Mouse (Mus musculus): ENCODE measurements at regions not wholly inside any gene's neighbourhood (a gene's known extent, or its start where the extent isn't known, plus 50 kb on each side); places are given as distances from the start of the nearest gene placed in this dataset.

GRCm38 (mm10) chr5:64496853-64497252 lies 306.3 kb upstream of the Klf3 start:
- DNase-seq (ENCODE audit: low read depth, low spot score) = no peak

- no peak for DNase-seq (ENCODE audit: low read depth, low spot score)
Measured at GRCm38 (mm10) chr5:64498431-64498830, 304.8 kb upstream of the Klf3 start.

- no peak for DNase-seq (ENCODE audit: low read depth, low spot score)
Measured at GRCm38 (mm10) chr5:64499131-64499530, 304.1 kb upstream of the Klf3 start.

- no peak for DNase-seq (ENCODE audit: low read depth, low spot score)
Measured at GRCm38 (mm10) chr5:64500413-64500812, 302.8 kb upstream of the Klf3 start.

- no peak for DNase-seq (ENCODE audit: low read depth, low spot score)
Measured at GRCm38 (mm10) chr5:64500866-64501265, 302.3 kb upstream of the Klf3 start.

- no peak for DNase-seq (ENCODE audit: low read depth, low spot score)
Measured at GRCm38 (mm10) chr5:64501746-64502145, 301.4 kb upstream of the Klf3 start.

- DNase-seq (ENCODE audit: low read depth, low spot score) = peak; percentile 64
Measured at GRCm38 (mm10) chr5:64503514-64503913, 299.7 kb upstream of the Klf3 start.

- DNase-seq (ENCODE audit: low read depth, low spot score) = no peak
Measured at GRCm38 (mm10) chr5:64504507-64504906, 298.7 kb upstream of the Klf3 start.

GRCm38 (mm10) chr5:64505227-64505834 lies 297.9 kb upstream of the Klf3 start:
- peak; percentile 47 for DNase-seq (ENCODE audit: low read depth, low spot score)

- DNase-seq (ENCODE audit: low read depth, low spot score) = peak; percentile 72
Measured at GRCm38 (mm10) chr5:64505835-64506600, 297.2 kb upstream of the Klf3 start.

GRCm38 (mm10) chr5:64508565-64508964 lies 294.6 kb upstream of the Klf3 start:
- peak; percentile 79 for DNase-seq (ENCODE audit: low read depth, low spot score)

- peak; percentile 69 for DNase-seq (ENCODE audit: low read depth, low spot score)
Measured at GRCm38 (mm10) chr5:64513155-64513945, 289.8 kb upstream of the Klf3 start.

- peak; percentile 59 for DNase-seq (ENCODE audit: low read depth, low spot score)
Measured at GRCm38 (mm10) chr5:64516115-64516665, 287.0 kb upstream of the Klf3 start.

- DNase-seq (ENCODE audit: low read depth, low spot score) = no peak
Measured at GRCm38 (mm10) chr5:64517241-64517640, 285.9 kb upstream of the Klf3 start.

- no peak for DNase-seq (ENCODE audit: low read depth, low spot score)
Measured at GRCm38 (mm10) chr5:64517835-64518234, 285.4 kb upstream of the Klf3 start.

GRCm38 (mm10) chr5:64519036-64519435 lies 284.2 kb upstream of the Klf3 start:
- no peak for DNase-seq (ENCODE audit: low read depth, low spot score)

- no peak for DNase-seq (ENCODE audit: low read depth, low spot score)
Measured at GRCm38 (mm10) chr5:64519731-64520130, 283.5 kb upstream of the Klf3 start.

GRCm38 (mm10) chr5:64521401-64521800 lies 281.8 kb upstream of the Klf3 start:
- no peak for DNase-seq (ENCODE audit: low read depth, low spot score)

- no peak for DNase-seq (ENCODE audit: low read depth, low spot score)
Measured at GRCm38 (mm10) chr5:64521969-64522368, 281.2 kb upstream of the Klf3 start.

- no peak for DNase-seq (ENCODE audit: low read depth, low spot score)
Measured at GRCm38 (mm10) chr5:64526521-64526920, 276.7 kb upstream of the Klf3 start.

- peak; percentile 43 for DNase-seq (ENCODE audit: low read depth, low spot score)
Measured at GRCm38 (mm10) chr5:64527962-64528361, 275.2 kb upstream of the Klf3 start.

- no peak for DNase-seq (ENCODE audit: low read depth, low spot score)
Measured at GRCm38 (mm10) chr5:64534371-64534770, 268.8 kb upstream of the Klf3 start.

Data from brain, adult 2 months (tissue).